Mouse (Mus musculus) embryo, embryonic 9.5 days (tissue): ENCODE measurements at regions not wholly inside any gene's neighbourhood (a gene's known extent, or its start where the extent isn't known, plus 50 kb on each side); places are given as distances from the start of the nearest gene placed in this dataset.

Source experiments
- DNase-seq: peaks from one replicate; pipeline ENCODE4 v3.0.0-alpha.2; 2017; ENCODE audit errors: extremely low spot score

- no peak for DNase-seq
These were observed 130.1 kb upstream of the Zfp703 start for GRCm38 (mm10) chr8:26847009-26847408.

GRCm38 (mm10) chr8:26848098-26848772 is 128.9 kb upstream of the Zfp703 start:
- DNase-seq, result no peak

GRCm38 (mm10) chr8:26848955-26849684 is 128.0 kb upstream of the Zfp703 start:
- DNase-seq, result no peak

GRCm38 (mm10) chr8:26851871-26852800 is 125.0 kb upstream of the Zfp703 start:
- DNase-seq, result no peak

GRCm38 (mm10) chr8:26852921-26853320 is 124.2 kb upstream of the Zfp703 start:
- no peak for DNase-seq

GRCm38 (mm10) chr8:26854557-26855238 is 122.4 kb upstream of the Zfp703 start:
- DNase-seq, result no peak

GRCm38 (mm10) chr8:26855256-26855655 is 121.9 kb upstream of the Zfp703 start:
- no peak for DNase-seq

GRCm38 (mm10) chr8:26864571-26864970 is 112.6 kb upstream of the Zfp703 start:
- DNase-seq, result no peak

GRCm38 (mm10) chr8:26864971-26865370 is 112.2 kb upstream of the Zfp703 start:
- no peak for DNase-seq

GRCm38 (mm10) chr8:26868101-26868848 is 108.8 kb upstream of the Zfp703 start:
- no peak for DNase-seq

GRCm38 (mm10) chr8:26868849-26869110 is 108.3 kb upstream of the Zfp703 start:
- no peak for DNase-seq

GRCm38 (mm10) chr8:26871838-26872237 is 105.3 kb upstream of the Zfp703 start:
- no peak for DNase-seq

- no peak for DNase-seq
These were observed 104.7 kb upstream of the Zfp703 start for GRCm38 (mm10) chr8:26872382-26872781.

GRCm38 (mm10) chr8:26872815-26873214 is 104.3 kb upstream of the Zfp703 start:
- DNase-seq, result no peak

- no peak for DNase-seq
These were observed 96.9 kb upstream of the Zfp703 start for GRCm38 (mm10) chr8:26880177-26880576.

GRCm38 (mm10) chr8:26881268-26882120 is 95.6 kb upstream of the Zfp703 start:
- DNase-seq, result no peak

- DNase-seq, result no peak
These were observed 94.5 kb upstream of the Zfp703 start for GRCm38 (mm10) chr8:26882616-26883015.

GRCm38 (mm10) chr8:26883285-26883684 is 93.8 kb upstream of the Zfp703 start:
- DNase-seq, result no peak

- DNase-seq, result no peak
These were observed 93.4 kb upstream of the Zfp703 start for GRCm38 (mm10) chr8:26883770-26884169.

- DNase-seq, result no peak
These were observed 92.8 kb upstream of the Zfp703 start for GRCm38 (mm10) chr8:26884350-26884749.
